Mouse (Mus musculus) embryo, embryonic 11 days (tissue): Measurements from ENCODE around the gene Snx21.
A peak's percentile ranks its signal among the peaks of the same experiment; 100 is the strongest.

Experiments
- DNase-seq: peaks from one replicate; pipeline ENCODE4 v3.0.0-alpha.2; 2015

Snx21 gene

DNA sequence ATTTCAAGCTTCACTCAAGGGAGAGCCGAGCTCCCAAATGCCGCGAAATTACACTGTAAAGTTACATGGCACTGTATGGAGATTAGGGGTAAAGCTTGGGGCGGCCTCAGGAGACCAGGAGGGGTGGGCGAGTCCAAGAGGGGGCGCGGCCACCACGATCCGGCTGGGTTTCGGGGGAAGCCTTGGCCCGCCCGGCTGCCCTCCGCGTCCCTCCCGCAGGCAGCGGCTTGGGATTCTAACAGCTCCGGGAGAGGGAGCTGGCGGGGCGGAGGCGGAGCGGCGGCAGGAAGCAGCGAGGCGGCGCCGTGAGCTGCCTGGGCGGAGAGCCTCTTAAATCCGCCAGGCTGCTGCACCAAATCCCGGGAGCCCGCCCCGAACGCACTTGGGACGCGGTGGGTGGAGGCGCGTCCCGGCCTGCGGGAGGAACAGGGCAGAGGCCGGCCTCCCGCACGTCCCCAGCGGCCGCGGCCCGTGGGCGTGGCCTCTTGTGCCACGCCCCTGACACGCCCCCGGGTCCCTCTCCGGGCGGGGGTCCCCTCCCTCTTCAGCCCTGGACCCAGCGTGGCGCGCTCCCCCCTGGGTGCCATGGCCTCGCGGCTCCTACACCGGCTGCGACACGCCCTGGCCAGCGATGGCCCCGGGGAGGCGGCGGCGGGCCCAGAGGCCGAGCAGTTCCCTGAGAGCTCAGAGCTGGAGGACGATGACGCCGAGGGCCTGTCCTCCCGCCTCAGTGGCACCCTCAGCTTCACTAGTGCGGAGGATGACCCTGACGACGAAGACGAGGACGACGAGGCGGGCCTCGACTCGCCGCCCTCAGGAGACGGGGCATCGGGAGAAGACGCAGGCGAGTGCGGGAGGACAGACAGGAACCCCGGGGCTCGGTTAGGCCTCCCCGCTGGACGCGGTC is at the start of gene Snx21:
Gene Snx21 (plus strand): TSS at position 343 of the 907 bp plus-strand sequence.
- DNase-seq = peak; percentile 92

GRCm38 (mm10) chr2:164737377-164738090 is 48.1 kb upstream of the Snx21 start:
- DNase-seq = no peak

GRCm38 (mm10) chr2:164739876-164740275 is 45.7 kb upstream of the Snx21 start:
- DNase-seq = no peak

- DNase-seq = no peak
Measured at GRCm38 (mm10) chr2:164744987-164745386, 40.6 kb upstream of the Snx21 start.

- DNase-seq = peak; percentile 96
Measured at GRCm38 (mm10) chr2:164745843-164746479, 39.7 kb upstream of the Snx21 start, which contains the start of the genes Wfdc3 and Dnttip1. Gene Wfdc3 (minus strand): TSS chr2:164745931. Gene Dnttip1 (plus strand): TSS chr2:164745983.

DNA sequence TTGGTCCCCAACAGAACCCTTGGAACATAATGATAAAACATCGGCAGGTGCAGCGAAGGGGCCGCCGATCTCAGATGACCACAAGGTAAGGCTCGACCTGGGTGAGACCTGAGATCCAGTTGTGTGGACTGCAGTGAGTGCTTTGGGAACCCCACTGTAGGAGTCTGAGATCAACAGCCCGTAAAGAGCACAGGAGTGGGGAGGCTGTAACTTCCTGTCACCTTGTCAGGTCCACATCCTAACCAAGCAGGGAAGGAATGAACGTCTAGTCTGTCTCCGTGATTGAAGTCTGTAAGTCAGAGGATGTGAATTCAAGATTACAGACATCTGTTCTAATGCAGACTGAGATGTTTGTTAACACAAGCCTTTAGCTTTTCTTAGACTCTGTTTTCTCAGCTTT is 38.9 kb upstream of the Snx21 start:
- no peak for DNase-seq

- DNase-seq = no peak
Measured at GRCm38 (mm10) chr2:164748191-164748590, 37.4 kb upstream of the Snx21 start.

DNA sequence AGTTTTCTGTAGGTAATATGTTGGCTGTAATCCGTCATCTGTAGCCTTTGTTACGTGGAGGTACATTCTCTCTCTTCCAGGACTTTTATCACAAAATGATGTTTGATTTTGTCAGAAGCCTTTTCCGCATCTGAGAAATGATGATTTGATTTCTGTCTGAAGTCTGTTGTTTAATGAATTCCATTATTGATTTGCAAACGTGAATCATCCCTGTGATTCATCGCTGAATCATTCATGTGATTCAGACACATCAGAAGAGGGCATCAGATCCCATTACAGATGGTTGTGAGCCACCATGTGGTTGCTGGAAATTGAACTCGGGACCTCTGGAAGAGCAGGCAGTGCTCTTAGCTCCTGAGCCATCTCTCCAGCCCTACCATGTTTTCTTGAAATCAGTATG is 36.6 kb upstream of the Snx21 start:
- no peak for DNase-seq

GRCm38 (mm10) chr2:164752454-164752853 is 33.2 kb upstream of the Snx21 start:
- DNase-seq = no peak

DNA sequence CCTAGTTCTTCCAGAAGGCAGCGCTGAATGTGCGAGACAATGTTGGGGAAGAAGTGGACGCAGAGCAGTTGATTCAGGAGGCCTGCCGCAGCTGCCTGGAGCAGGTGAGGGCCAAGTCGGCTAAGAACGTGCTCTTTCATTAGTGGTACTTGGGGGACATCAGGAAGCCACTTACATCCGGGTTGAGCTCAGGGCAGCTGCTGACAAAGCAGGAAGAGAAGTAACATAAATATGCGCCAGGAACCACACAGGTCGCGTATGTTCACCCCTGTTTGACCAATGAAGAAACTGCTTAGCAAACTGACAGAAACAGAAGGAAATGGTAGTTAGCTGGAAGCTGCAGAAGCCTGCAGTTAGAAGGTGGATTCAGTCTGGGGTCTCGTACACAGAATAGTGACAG is 31.5 kb upstream of the Snx21 start:
- no peak for DNase-seq

- no peak for DNase-seq
Measured at GRCm38 (mm10) chr2:164754800-164755199, 30.8 kb upstream of the Snx21 start.

- DNase-seq = no peak
Measured at GRCm38 (mm10) chr2:164757841-164758240, 27.8 kb upstream of the Snx21 start.

DNA sequence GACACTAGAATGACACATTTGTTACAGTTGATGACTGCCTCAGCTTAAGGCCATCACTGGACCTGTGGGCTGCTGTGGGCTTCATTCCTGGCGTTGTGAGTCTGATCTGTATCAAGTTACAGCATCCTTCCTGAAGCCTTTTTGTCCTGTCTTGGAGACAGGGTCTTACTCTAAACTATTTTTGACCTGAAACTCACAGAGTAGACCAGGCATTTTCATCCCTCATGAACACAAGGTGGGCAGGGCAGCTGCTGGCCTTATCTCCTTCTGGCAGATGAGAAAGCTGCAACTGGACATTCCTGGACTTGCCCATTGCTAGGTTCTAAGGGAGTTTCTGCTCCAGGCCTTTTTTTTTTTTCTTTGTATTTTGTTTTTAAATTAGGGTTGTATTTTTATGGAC is 26.9 kb upstream of the Snx21 start:
- DNase-seq = no peak

GRCm38 (mm10) chr2:164760059-164760833 is 25.4 kb upstream of the Snx21 start:
- no peak for DNase-seq

DNA sequence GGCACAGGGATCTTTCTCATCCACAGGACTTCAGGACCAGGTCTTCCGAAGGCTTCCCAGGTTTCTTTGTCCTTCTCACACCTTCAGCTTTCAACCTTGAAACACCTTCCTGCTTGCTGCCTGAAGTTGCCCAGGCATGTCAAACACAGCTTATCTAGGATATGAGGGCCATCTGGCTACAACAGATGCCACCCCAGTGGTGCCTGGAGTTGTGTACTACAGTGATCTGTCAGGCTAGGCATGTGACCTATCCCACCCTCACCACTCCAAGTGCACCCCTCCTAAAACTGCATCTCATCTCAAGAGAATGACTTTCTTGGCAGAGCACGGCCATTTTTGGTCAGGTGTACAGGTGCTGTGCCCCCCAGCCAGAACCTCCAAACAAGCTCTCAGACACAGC is 24.1 kb upstream of the Snx21 start:
- no peak for DNase-seq

DNA sequence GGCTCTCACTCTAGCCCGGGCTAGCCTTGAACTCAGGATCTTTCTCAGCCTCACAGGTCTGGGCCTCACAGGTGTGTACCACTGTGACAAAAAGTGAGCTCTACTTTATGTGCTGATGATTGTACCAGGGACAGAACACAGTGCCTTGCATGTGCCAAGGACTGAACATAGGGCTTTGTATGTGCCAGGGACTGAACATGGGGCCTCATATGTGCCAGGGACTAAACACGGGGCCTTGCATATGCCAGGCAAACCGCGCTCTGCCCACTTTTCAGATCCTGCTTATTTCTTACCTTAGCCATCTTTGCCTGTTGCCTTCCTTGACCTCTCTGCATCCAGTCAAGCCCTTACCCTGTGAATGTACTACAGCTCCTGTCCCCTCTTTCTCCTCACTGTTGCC is 23.7 kb upstream of the Snx21 start:
- DNase-seq = no peak

GRCm38 (mm10) chr2:164762593-164762992 is 23.0 kb upstream of the Snx21 start:
- no peak for DNase-seq

DNA sequence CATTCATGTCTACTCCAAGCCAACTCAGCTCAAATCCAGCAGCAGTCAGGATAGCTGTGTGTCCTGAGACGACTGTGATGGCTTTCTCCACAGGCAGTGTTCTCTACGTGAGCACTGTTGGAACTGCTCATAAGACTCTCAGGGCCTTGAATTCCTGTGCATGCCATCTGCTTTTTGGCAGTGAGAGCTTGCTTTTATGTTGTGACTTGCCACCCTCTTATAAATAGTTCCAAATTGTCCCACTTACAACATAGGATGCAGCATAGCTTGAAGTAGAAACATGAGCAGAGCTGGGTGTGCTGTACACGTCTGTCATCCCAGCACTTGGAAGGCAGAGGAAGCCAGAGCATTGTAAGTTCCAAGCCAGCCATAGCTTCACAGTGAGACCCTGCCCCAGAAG is 19.8 kb upstream of the Snx21 start:
- DNase-seq = no peak

- DNase-seq = no peak
Measured at GRCm38 (mm10) chr2:164767812-164768540, 17.6 kb upstream of the Snx21 start.

DNA sequence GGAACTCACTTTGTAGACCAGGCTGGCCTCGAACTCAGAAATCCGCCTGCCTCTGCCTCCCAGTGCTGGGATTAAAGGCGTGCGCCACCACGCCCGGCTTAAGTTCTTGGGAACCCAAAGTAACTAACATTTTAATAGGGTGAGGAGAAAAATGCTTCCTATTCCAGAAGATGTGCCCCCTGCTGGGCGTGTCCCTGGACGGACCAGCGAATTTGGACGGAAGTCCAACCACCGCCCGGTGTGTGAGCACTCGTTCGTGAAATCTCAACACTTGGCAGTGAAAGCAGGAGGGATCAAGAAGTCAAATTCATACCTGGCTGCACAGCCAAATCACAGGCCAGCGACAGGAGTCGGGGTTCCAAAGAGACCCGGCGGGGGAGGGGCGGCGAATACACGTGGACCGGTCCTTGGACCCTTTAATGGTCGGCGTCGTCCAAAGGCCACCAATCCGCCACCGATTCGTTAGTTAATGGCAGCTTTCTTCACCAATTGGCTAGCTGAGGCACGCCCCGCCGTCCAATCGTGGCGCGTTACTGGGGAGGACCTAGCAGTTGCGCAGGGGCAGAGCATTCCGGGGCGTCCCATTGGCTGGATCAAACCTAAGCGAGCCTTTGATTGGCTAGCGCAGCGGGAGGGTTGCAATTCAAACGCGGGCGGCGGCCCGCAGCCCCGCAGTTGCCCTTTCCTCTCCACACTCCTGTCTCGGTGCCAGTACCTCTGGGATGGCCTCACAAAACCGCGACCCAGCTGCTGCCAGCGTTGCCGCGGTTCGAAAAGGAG is 16.2 kb upstream of the Snx21 start, which contains the start of gene Ube2c:
Gene Ube2c (plus strand): TSS at position 641 of the 780 bp plus-strand sequence.
- peak; percentile 99 for DNase-seq

GRCm38 (mm10) chr2:164770279-164770678 is 15.3 kb upstream of the Snx21 start:
- no peak for DNase-seq
